Comparison of ENCODE assay signal across 28 mouse cellular contexts in the genomic region with DNA sequence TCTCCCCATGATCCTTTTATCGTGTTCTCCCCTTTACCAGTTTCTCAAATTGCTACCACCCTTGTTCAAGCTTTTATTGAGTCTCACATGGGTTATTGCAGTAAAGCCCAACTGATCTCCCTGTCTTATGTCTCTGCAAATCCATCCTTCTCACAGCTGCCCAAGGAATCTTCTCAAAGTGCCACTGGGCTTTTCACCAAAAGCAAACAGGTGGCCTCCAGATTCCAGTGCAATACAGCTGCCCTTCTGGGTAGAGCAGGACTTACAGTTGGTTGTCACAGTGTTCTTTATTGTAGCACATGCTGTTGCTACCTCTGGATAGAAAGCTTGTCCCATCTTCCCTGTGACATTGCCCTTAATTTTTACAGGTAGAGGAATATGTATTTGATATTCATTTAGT.
"Had no signal": no experiment of that assay in that cellular context is flagged by ENCODE, and none has a peak within 500 bp of the region (broad histone marks: within the 10 kb centered on the region; RNA-seq: fewer than 3 reads in every experiment).

No protein-coding gene starts in this region.

- H3K9me3 ChIP-seq: embryonic facial prominence, embryonic 12.5 days; embryonic facial prominence, embryonic 13.5 days; embryonic facial prominence, embryonic 15.5 days; forebrain, embryonic 10.5 days; forebrain, embryonic 12.5 days; forebrain, embryonic 13.5 days; forebrain, embryonic 15.5 days had no signal

- H3K27ac ChIP-seq: embryonic facial prominence, embryonic 12.5 days; embryonic facial prominence, embryonic 13.5 days; embryonic facial prominence, embryonic 15.5 days; forebrain, embryonic 10.5 days; forebrain, embryonic 12.5 days; forebrain, embryonic 13.5 days; forebrain, embryonic 15.5 days; gastrocnemius, adult 2 months; heart, adult 2 months had no signal

- DNase-seq: cerebellum, adult 2 months; cerebellum, adult 8-10 months; cerebellum, adult 9-10 months; cerebellum, adult 9-11 months; cerebellum, postnatal 10 days; cerebellum, postnatal 14 days; cerebellum, postnatal 25 days; cerebellum, postnatal 36 days; embryo, embryonic 11 days; forebrain, postnatal 0 days; gastrocnemius, adult 2 months; gastrocnemius, postnatal 10 days; gastrocnemius, postnatal 14 days; gastrocnemius, postnatal 25 days; gastrocnemius, postnatal 36 days; heart, adult 11 months; heart, adult 18-20 months; heart, adult 2 months had no signal

- H3K9ac ChIP-seq: embryonic facial prominence, embryonic 12.5 days; embryonic facial prominence, embryonic 13.5 days; embryonic facial prominence, embryonic 15.5 days; forebrain, embryonic 12.5 days; forebrain, embryonic 13.5 days; forebrain, embryonic 15.5 days; forebrain, postnatal 0 days had no signal

- ATAC-seq: forebrain, embryonic 13.5 days; forebrain, embryonic 14.5 days; forebrain, embryonic 15.5 days; forebrain, embryonic 16.5 days; forebrain, postnatal 0 days had no signal

- H3K36me3 ChIP-seq: embryonic facial prominence, embryonic 12.5 days; embryonic facial prominence, embryonic 13.5 days; embryonic facial prominence, embryonic 15.5 days; forebrain, embryonic 10.5 days; forebrain, embryonic 12.5 days; forebrain, embryonic 15.5 days had no signal

- H3K4me1 ChIP-seq: embryonic facial prominence, embryonic 13.5 days; embryonic facial prominence, embryonic 15.5 days; forebrain, embryonic 12.5 days; forebrain, embryonic 13.5 days; forebrain, embryonic 15.5 days had no signal

- H3K27me3 ChIP-seq: embryonic facial prominence, embryonic 12.5 days; embryonic facial prominence, embryonic 13.5 days; embryonic facial prominence, embryonic 15.5 days; forebrain, embryonic 12.5 days; forebrain, embryonic 13.5 days; forebrain, embryonic 15.5 days had no signal

- H3K4me2 ChIP-seq: embryonic facial prominence, embryonic 12.5 days; embryonic facial prominence, embryonic 13.5 days; embryonic facial prominence, embryonic 15.5 days; forebrain, embryonic 12.5 days; forebrain, embryonic 13.5 days; forebrain, embryonic 15.5 days had no signal

- H3K4me3 ChIP-seq: embryonic facial prominence, embryonic 12.5 days; embryonic facial prominence, embryonic 13.5 days; embryonic facial prominence, embryonic 15.5 days; erythroblast, embryonic 14.5 days; forebrain, embryonic 10.5 days; forebrain, embryonic 12.5 days; forebrain, embryonic 13.5 days; forebrain, embryonic 15.5 days; gastrocnemius, adult 2 months; heart, adult 2 months had no signal
